ENCODE assay signal across 25 mouse cellular contexts in genomic region chr10:20732180-20732579, GRCm38 (mm10). TPM values are rescaled to one million over a fixed set of nuclear protein-coding genes. Genes with fewer than 3 reads are reported as not detected.
A peak's percentile ranks its signal among the peaks of the same experiment; 100 is the strongest.
DNase-seq lines count a peak whose midpoint lies in the region; ATAC-seq and TF ChIP-seq lines count a peak whose summit lies in the region.
"Had no signal": no experiment of that assay in that cellular context is flagged by ENCODE, and none has a peak within 500 bp of the region (broad histone marks: within the 10 kb centered on the region; RNA-seq: fewer than 3 reads in every experiment).

No protein-coding gene starts in this region.

- no peak overlapping the region for H3K4me2 ChIP-seq in forebrain, embryonic 13.5 days
- H3K4me2 ChIP-seq in midbrain, embryonic 14.5 days (ENCODE audit: low read length), result no peak overlapping the region
- no peak overlapping the region for H3K4me2 ChIP-seq in midbrain, embryonic 13.5 days (replicated peaks)
- no peak overlapping the region for H3K4me2 ChIP-seq in midbrain, postnatal 0 days (ENCODE audit: low read depth, low read length, poor library complexity, severe bottlenecking)
- H3K4me2 ChIP-seq: embryonic facial prominence, embryonic 12.5 days; embryonic facial prominence, embryonic 15.5 days; heart, embryonic 13.5 days; hindbrain, embryonic 14.5 days had no signal

- no peaks in the 10 kb centered on the region for H3K36me3 ChIP-seq in forebrain, embryonic 13.5 days (ENCODE audit: poor library complexity, severe bottlenecking)
- no peaks in the 10 kb centered on the region for H3K36me3 ChIP-seq in forebrain, embryonic 10.5 days (replicated peaks)
- no peaks in the 10 kb centered on the region for H3K36me3 ChIP-seq in midbrain, embryonic 14.5 days (ENCODE audit: control insufficient read depth, insufficient read depth, low read length)
- H3K36me3 ChIP-seq in midbrain, embryonic 13.5 days, result no peaks in the 10 kb centered on the region
- no peaks in the 10 kb centered on the region for H3K36me3 ChIP-seq in midbrain, postnatal 0 days (ENCODE audit: insufficient read depth, low read length)
- H3K36me3 ChIP-seq: embryonic facial prominence, embryonic 12.5 days; embryonic facial prominence, embryonic 15.5 days; heart, embryonic 10.5 days; heart, embryonic 13.5 days had no signal

- DNase-seq in forebrain, embryonic 10.5 days (ENCODE audit: extremely low spot score, low spot score), result no peak
- DNase-seq in midbrain, embryonic 14.5 days, result peak; percentile 64
- peak; percentile 54 for DNase-seq in brain, embryonic 14.5 days (ENCODE audit: low read depth)
- DNase-seq in midbrain, postnatal 0 days (ENCODE audit: low spot score), result peak; percentile 17
- no peak for DNase-seq in embryo, embryonic 9.5 days (ENCODE audit: extremely low spot score)
- DNase-seq: adrenal gland, adult 8-10 months; adrenal gland, postnatal 25 days; cerebellum, adult 18-20 months; cerebellum, adult 9-10 months; cerebellum, postnatal 14 days; gastrocnemius, postnatal 10 days; gastrocnemius, postnatal 36 days; heart, adult 2 months; heart, postnatal 14 days; heart, postnatal 4 days had no signal

- no peak overlapping the region for H3K4me3 ChIP-seq in forebrain, embryonic 13.5 days
- H3K4me3 ChIP-seq in forebrain, embryonic 10.5 days, result no peak overlapping the region
- no peak overlapping the region for H3K4me3 ChIP-seq in midbrain, embryonic 14.5 days (replicated peaks; ENCODE audit: low read depth, low read length)
- no peak overlapping the region for H3K4me3 ChIP-seq in midbrain, embryonic 13.5 days (replicated peaks)
- no peak overlapping the region for H3K4me3 ChIP-seq in midbrain, postnatal 0 days (ENCODE audit: low read depth, low read length)
- H3K4me3 ChIP-seq: embryonic facial prominence, embryonic 12.5 days; embryonic facial prominence, embryonic 15.5 days; heart, adult 2 months; heart, embryonic 10.5 days; heart, embryonic 13.5 days had no signal

- H3K9me3 ChIP-seq in forebrain, embryonic 13.5 days (replicated peaks), result no peaks in the 10 kb centered on the region
- no peaks in the 10 kb centered on the region for H3K9me3 ChIP-seq in forebrain, embryonic 10.5 days
- no peaks in the 10 kb centered on the region for H3K9me3 ChIP-seq in midbrain, embryonic 14.5 days (ENCODE audit: control insufficient read depth, low read length)
- no peaks in the 10 kb centered on the region for H3K9me3 ChIP-seq in midbrain, embryonic 13.5 days
- H3K9me3 ChIP-seq in midbrain, postnatal 0 days (ENCODE audit: low read length), result no peaks in the 10 kb centered on the region
- H3K9me3 ChIP-seq: embryonic facial prominence, embryonic 12.5 days; embryonic facial prominence, embryonic 15.5 days; heart, embryonic 10.5 days; heart, embryonic 13.5 days had no signal

- H3K9ac ChIP-seq in forebrain, embryonic 13.5 days, result no peak overlapping the region
- H3K9ac ChIP-seq in midbrain, embryonic 14.5 days (replicated peaks; ENCODE audit: low read length), result no peak overlapping the region
- no peak overlapping the region for H3K9ac ChIP-seq in midbrain, embryonic 13.5 days (replicated peaks)
- H3K9ac ChIP-seq in midbrain, postnatal 0 days (replicated peaks; ENCODE audit: low read length, poor library complexity, severe bottlenecking), result no peak overlapping the region
- H3K9ac ChIP-seq: embryonic facial prominence, embryonic 12.5 days; embryonic facial prominence, embryonic 15.5 days; heart, embryonic 13.5 days; hindbrain, embryonic 14.5 days had no signal

- no peak overlapping the region for H3K27ac ChIP-seq in forebrain, embryonic 13.5 days
- no peak overlapping the region for H3K27ac ChIP-seq in forebrain, embryonic 10.5 days
- H3K27ac ChIP-seq in midbrain, embryonic 14.5 days (replicated peaks; ENCODE audit: low read depth, low read length), result no peak overlapping the region
- no peak overlapping the region for H3K27ac ChIP-seq in midbrain, embryonic 13.5 days
- no peak overlapping the region for H3K27ac ChIP-seq in midbrain, postnatal 0 days (ENCODE audit: low read depth, low read length)
- H3K27ac ChIP-seq: embryonic facial prominence, embryonic 12.5 days; embryonic facial prominence, embryonic 15.5 days; heart, adult 2 months; heart, embryonic 10.5 days; heart, embryonic 13.5 days; hindbrain, embryonic 14.5 days; hindbrain, postnatal 0 days had no signal

- no peak for TF ChIP-seq POLR2A in brain, embryonic 14.5 days (IDR thresholded peaks at IDR 0.05; ENCODE audit: borderline replicate concordance, extremely low read depth, insufficient read depth, insufficient read length, poor library complexity, severe bottlenecking)

- 13% methylated on average over 2 of the region's 2 CpGs for WGBS in forebrain, embryonic 13.5 days
- WGBS in forebrain, embryonic 10.5 days, result 60% methylated on average over 2 of the region's 2 CpGs
- WGBS in midbrain, embryonic 14.5 days, result 10% methylated on average over 2 of the region's 2 CpGs
- whole genome bisulfite sequencing in midbrain, embryonic 13.5 days, result 22% methylated on average over 2 of the region's 2 CpGs
- WGBS in midbrain, postnatal 0 days, result 15% methylated on average over 2 of the region's 2 CpGs

- ATAC-seq in forebrain, embryonic 13.5 days, result peak; percentile 30; the same call in 1 of the 2 replicates
- ATAC-seq in midbrain, embryonic 14.5 days (ENCODE audit: low FRiP score, low TSS enrichment), result peak; percentile 20; the same call in 1 of the 2 replicates
- no peak for ATAC-seq in midbrain, embryonic 13.5 days
- no peak for ATAC-seq in midbrain, postnatal 0 days (ENCODE audit: low FRiP score)
- ATAC-seq: activated CD4-positive, CD25-positive, alpha-beta regulatory T cell, adult 4 months; hindbrain, postnatal 0 days; inflammation-experienced regulatory T-cells, adult 6 months had no signal

- TF ChIP-seq CTCF in brain, embryonic 14.5 days (IDR thresholded peaks at IDR 0.05; ENCODE audit: borderline replicate concordance, extremely low read depth, insufficient read depth, insufficient read length), result no peak
- TF ChIP-seq CTCF in midbrain, postnatal 0 days (IDR thresholded peaks at IDR 0.05), result no peak

- peaks cover 12% of the 10 kb centered on the region for H3K4me1 ChIP-seq in forebrain, embryonic 13.5 days
- peaks cover 19% of the 10 kb centered on the region for H3K4me1 ChIP-seq in forebrain, embryonic 10.5 days
- peaks cover 9% of the 10 kb centered on the region for H3K4me1 ChIP-seq in midbrain, embryonic 14.5 days (ENCODE audit: control insufficient read depth, insufficient read depth, low read length)
- H3K4me1 ChIP-seq in midbrain, embryonic 13.5 days (replicated peaks), result peaks cover 19% of the 10 kb centered on the region
- no peaks in the 10 kb centered on the region for H3K4me1 ChIP-seq in midbrain, postnatal 0 days (ENCODE audit: insufficient read depth, low read length)
- H3K4me1 ChIP-seq: embryonic facial prominence, embryonic 15.5 days had no signal

- no peaks in the 10 kb centered on the region for H3K27me3 ChIP-seq in forebrain, embryonic 13.5 days
- H3K27me3 ChIP-seq in forebrain, embryonic 10.5 days (ENCODE audit: poor library complexity, severe bottlenecking), result peaks cover 8% of the 10 kb centered on the region; the same call in 1 of the 2 replicates
- no peaks in the 10 kb centered on the region for H3K27me3 ChIP-seq in midbrain, embryonic 14.5 days (ENCODE audit: control insufficient read depth, insufficient read depth, low read length)
- no peaks in the 10 kb centered on the region for H3K27me3 ChIP-seq in midbrain, embryonic 13.5 days
- no peaks in the 10 kb centered on the region for H3K27me3 ChIP-seq in midbrain, postnatal 0 days (ENCODE audit: insufficient read depth, low read length)
- H3K27me3 ChIP-seq: embryonic facial prominence, embryonic 12.5 days; embryonic facial prominence, embryonic 15.5 days; heart, embryonic 13.5 days had no signal

RNA-seq across cellular contexts. Expression of gene Pde7b, which starts 7.3 kb away (rescaled TPM):
- polyA plus RNA-seq in forebrain, embryonic 13.5 days (2015; fragmentation: Nextera tagmentation; extraction: Ambion mirVana), result 1.8 and 2.6 TPM in 2 replicates
- polyA plus RNA-seq in forebrain, embryonic 10.5 days (2016; fragmentation: Nextera tagmentation; extraction: Ambion mirVana), result 0.89 and 1.2 TPM in 2 replicates
- 1.9 and 2.0 TPM in 2 replicates for polyA plus RNA-seq in midbrain, embryonic 14.5 days (2014; fragmentation: Nextera tagmentation; extraction: Ambion mirVana)
- 1.8 and 2.3 TPM in 2 replicates for polyA plus RNA-seq in midbrain, embryonic 13.5 days (2015; fragmentation: Nextera tagmentation; extraction: Ambion mirVana)
- 3.9 and 6.1 TPM in 2 replicates for polyA plus RNA-seq in brain, embryonic 14.5 days (2012; rRNA removed)
- 6.0 and 11.6 TPM in 2 replicates for total RNA-seq in midbrain, postnatal 0 days (2014; rRNA removed)
- polyA plus RNA-seq in midbrain, postnatal 0 days (2015; fragmentation: Nextera tagmentation; extraction: Ambion mirVana), result 1.7 and 3.3 TPM in 2 replicates
- polyA plus RNA-seq: activated CD4-positive, CD25-positive, alpha-beta regulatory T cell, adult 4 months had no signal

Comparison
In these comparisons a context has a peak if more than half of its experiments do, and no peak if none do; other contexts are left out.
1. ATAC-seq: peak in forebrain, embryonic 13.5 days (single experiment) and midbrain, embryonic 14.5 days (single experiment); none in midbrain, embryonic 13.5 days (single experiment) and midbrain, postnatal 0 days (single experiment).
2. DNase-seq: peak in midbrain, embryonic 14.5 days (single experiment), brain, embryonic 14.5 days (single experiment) and midbrain, postnatal 0 days (single experiment); none in forebrain, embryonic 10.5 days (single experiment) and embryo, embryonic 9.5 days (single experiment).